Mouse (Mus musculus) hindbrain, postnatal 0 days (tissue): ENCODE results near the gene Enc1. TPM values are rescaled to one million over a fixed set of nuclear protein-coding genes. Genes with fewer than 3 reads are reported as not detected.

Experiments used
- ATAC-seq: fragments of 200-750 bp; cut with Nextera tagmentation; 2 replicates; pipeline ENCODE4 v1.8.0; 2017; ENCODE audit warnings: mild to moderate bottlenecking, moderate TSS enrichment, moderate library complexity
- DNase-seq: peaks from one replicate; pipeline ENCODE4 v3.0.0-alpha.2; 2015; ENCODE audit warnings: low spot score
- H3K27ac ChIP-seq: fragments of 300-500 bp; sonication (generic); 2 replicates; pipeline ENCODE4 v1.5.1; 2014; ENCODE audit warnings: mild to moderate bottlenecking
- H3K27me3 ChIP-seq: fragments of 300-500 bp; sonication (generic); 2 replicates; pipeline ENCODE4 v1.6.1; 2014; ENCODE audit warnings: low read length, mixed read lengths; ENCODE audit not compliant: insufficient read depth
- H3K36me3 ChIP-seq: fragments of 300-500 bp; sonication (generic); 2 replicates; pipeline ENCODE4 v1.6.1; 2014; ENCODE audit warnings: low read length, mixed read lengths; ENCODE audit not compliant: insufficient read depth
- H3K4me1 ChIP-seq: fragments of 300-500 bp; sonication (generic); 2 replicates; pipeline ENCODE4 v1.6.1; 2014; ENCODE audit warnings: antibody characterized with exemption, low read length, mixed read lengths; ENCODE audit not compliant: insufficient read depth
- H3K4me2 ChIP-seq: fragments of 300-500 bp; sonication (generic); 2 replicates; pipeline ENCODE4 v1.6.1; 2014; ENCODE audit warnings: low read depth, mild to moderate bottlenecking, low read length, moderate library complexity, mixed read lengths
- H3K4me3 ChIP-seq: fragments of 300-500 bp; sonication (generic); 2 replicates; pipeline ENCODE4 v1.5.1; 2014; ENCODE audit warnings: low read length
- H3K9ac ChIP-seq: fragments of 300-500 bp; sonication (generic); replicated peaks from 2 replicates; pipeline ENCODE4 v1.6.1; 2014; ENCODE audit warnings: mild to moderate bottlenecking, low read length, moderate library complexity, mixed read lengths
- H3K9me3 ChIP-seq: fragments of 300-500 bp; sonication (generic); 2 replicates; pipeline ENCODE4 v1.6.1; 2016; ENCODE audit warnings: low read length, mixed read lengths
- CTCF ChIP-seq: IDR thresholded peaks from 2 replicates; pipeline ENCODE4 v1.5.1; 2016; ENCODE audit warnings: antibody characterized with exemption, control low read depth, low read depth
- WGBS: fragments of 180-500 bp; shearing (Covaris S2); extraction: QIAGEN DNeasy Blood & Tissue Kit; methylation state at CpG from one replicate; pipeline ENCODE4 v1.1.7; 2014; 5-methylcytosine and 5-hydroxymethylcytosine counted together
- polyA plus RNA-seq: library from polyadenylated mRNA; unstranded; fragments of >200 nt; fragmentation: Nextera tagmentation; extraction: Ambion mirVana; gene quantifications from 2 replicates; pipeline ENCODE4 v1.2.1, GENCODE M21; 2015
- total RNA-seq: library from RNA; depleted of rRNA; stranded (reverse); fragments of >200 nt; gene quantifications from 2 replicates; pipeline ENCODE4 v1.2.3, GENCODE M21; 2014; rRNA removed

Enc1 gene
- total and polyA plus RNA-seq, 2 experiments from 2014 or later = 33.3 to 179 TPM

GRCm38 (mm10) chr13:97298896-97299295 lies 58.0 kb downstream of the Enc1 start:
- 95% methylated on average over 4 of the region's 4 CpGs for WGBS
- Histone ChIP-seq H3K4me3 (no peak overlapping the region), H3K27ac (no peak overlapping the region), H3K9ac (no peak overlapping the region), H3K27me3 (no peaks in the 10 kb centered on the region), H3K4me1 (no peaks in the 10 kb centered on the region), H3K9me3 (no peaks in the 10 kb centered on the region), H3K36me3 (no peaks in the 10 kb centered on the region), H3K4me2 (no peak overlapping the region)
- ATAC-seq (no peak), DNase-seq (no peak)
- TF ChIP-seq CTCF = no peak

DNA sequence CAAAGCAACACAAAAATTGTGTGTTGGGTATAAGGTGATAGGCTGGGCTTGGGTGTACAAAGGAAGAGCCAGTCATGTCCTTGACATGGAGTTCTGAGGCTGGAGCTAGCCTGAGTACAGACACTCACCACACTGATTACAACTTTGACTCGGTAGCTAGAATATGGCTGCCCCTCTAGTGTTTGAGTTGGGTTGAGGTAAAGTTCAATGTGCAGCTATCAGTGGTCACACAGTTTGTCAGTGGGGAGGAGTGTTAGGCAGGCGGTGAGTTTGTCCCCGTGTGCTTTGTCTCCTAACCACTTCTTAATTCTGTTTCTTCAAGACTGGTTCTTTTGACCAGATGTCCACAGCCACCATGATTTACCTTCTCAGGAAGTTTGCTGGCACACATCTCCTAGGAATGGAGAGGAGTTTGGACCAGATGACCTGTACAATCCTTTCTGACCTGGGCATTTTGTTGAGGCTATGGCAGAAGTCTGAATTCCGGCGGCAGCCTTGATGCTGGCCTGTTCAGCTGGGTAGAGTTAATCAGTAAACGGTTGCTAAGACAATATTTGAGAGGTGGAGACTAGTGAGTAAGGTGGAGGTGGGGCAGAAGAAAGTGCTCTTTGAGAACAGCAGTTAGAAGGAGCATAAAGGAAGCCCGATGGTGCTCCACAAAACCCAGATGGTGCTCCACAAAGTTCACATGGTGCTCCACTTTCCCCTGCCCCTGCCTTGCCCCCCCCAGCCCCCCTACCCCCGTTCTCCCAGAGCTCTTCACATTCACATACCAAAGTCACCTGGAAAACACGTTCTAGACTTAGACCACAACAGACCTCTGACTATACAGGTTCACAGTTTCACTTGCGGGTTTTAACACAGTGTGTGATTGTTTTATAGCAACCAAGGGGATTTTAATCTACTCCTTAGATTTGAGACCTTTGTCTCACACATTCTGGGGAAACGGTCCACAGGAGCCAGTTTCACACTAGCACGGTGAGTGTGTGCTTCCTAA lies 59.3 kb downstream of the Enc1 start:
- H3K9me3 ChIP-seq = no peaks in the 10 kb centered on the region
- no peak overlapping the region for H3K4me3 ChIP-seq
- 85% methylated on average over 12 of the region's 12 CpGs for WGBS
- no peak for ATAC-seq
- H3K27me3 ChIP-seq = no peaks in the 10 kb centered on the region
- no peak for TF ChIP-seq CTCF
- H3K4me1 ChIP-seq = no peaks in the 10 kb centered on the region
- DNase-seq = no peak
- H3K4me2 ChIP-seq = no peak overlapping the region
- no peak overlapping the region for H3K27ac ChIP-seq
- no peaks in the 10 kb centered on the region for H3K36me3 ChIP-seq
- H3K9ac ChIP-seq = no peak overlapping the region

Other genes with a start within 250 kb of the Enc1 start
- gene 1700029F12Rik, start 206.7 kb upstream of the Enc1 start, total RNA-seq = not detected in 2 replicates
- not detected in 2 replicates for gene 1700029F12Rik, start 206.7 kb upstream of the Enc1 start, polyA plus RNA-seq
- 25.7 and 27.8 TPM in 2 replicates for gene Fam169a, start 173.8 kb upstream of the Enc1 start, total RNA-seq
- 22.3 and 24.8 TPM in 2 replicates for gene Fam169a, start 173.8 kb upstream of the Enc1 start, polyA plus RNA-seq
- 0.37 TPM in 1 of 2 replicates, not detected in the other for gene Gm6169, start 141.9 kb upstream of the Enc1 start, total RNA-seq
- 0.57 and 1.3 TPM in 2 replicates for gene Gm6169, start 141.9 kb upstream of the Enc1 start, polyA plus RNA-seq
- gene Gfm2, start 103.2 kb upstream of the Enc1 start, total RNA-seq = 18.6 and 23.3 TPM in 2 replicates
- gene Gfm2, start 103.2 kb upstream of the Enc1 start, polyA plus RNA-seq = 21.4 and 22.8 TPM in 2 replicates
- gene Nsa2, start 103.2 kb upstream of the Enc1 start, total RNA-seq = 18.5 and 21.6 TPM in 2 replicates
- 41.7 and 45.0 TPM in 2 replicates for gene Nsa2, start 103.2 kb upstream of the Enc1 start, polyA plus RNA-seq
- 66.4 and 75.8 TPM in 2 replicates for gene Hexb, start 42.7 kb upstream of the Enc1 start, total RNA-seq
- 65.4 and 70.8 TPM in 2 replicates for gene Hexb, start 42.7 kb upstream of the Enc1 start, polyA plus RNA-seq